Mouse (Mus musculus): ENCODE results near the gene Gm6993.

- TF ChIP-seq POLR2A (IDR thresholded peaks at IDR 0.05; ENCODE audit: borderline replicate concordance, control insufficient read depth, low read depth, low read length) (no peak), CTCF (IDR thresholded peaks at IDR 0.05; ENCODE audit: control insufficient read depth, insufficient read depth, low read length) (no peak)
These were observed 38.1 kb upstream of the Gm6993 start for GRCm38 (mm10) chr12:31202509-31202908.

Data from bone marrow, adult 2 months (tissue).